Mouse (Mus musculus): Measurements from ENCODE around the gene Chpf. TPM values are rescaled to one million over a fixed set of nuclear protein-coding genes. Genes with fewer than 3 reads are reported as not detected.
A peak's percentile ranks its signal among the peaks of the same experiment; 100 is the strongest.

The Chpf gene
- polyA plus RNA-seq, 1 experiment from 2014 or later: 49.2 TPM

DNA sequence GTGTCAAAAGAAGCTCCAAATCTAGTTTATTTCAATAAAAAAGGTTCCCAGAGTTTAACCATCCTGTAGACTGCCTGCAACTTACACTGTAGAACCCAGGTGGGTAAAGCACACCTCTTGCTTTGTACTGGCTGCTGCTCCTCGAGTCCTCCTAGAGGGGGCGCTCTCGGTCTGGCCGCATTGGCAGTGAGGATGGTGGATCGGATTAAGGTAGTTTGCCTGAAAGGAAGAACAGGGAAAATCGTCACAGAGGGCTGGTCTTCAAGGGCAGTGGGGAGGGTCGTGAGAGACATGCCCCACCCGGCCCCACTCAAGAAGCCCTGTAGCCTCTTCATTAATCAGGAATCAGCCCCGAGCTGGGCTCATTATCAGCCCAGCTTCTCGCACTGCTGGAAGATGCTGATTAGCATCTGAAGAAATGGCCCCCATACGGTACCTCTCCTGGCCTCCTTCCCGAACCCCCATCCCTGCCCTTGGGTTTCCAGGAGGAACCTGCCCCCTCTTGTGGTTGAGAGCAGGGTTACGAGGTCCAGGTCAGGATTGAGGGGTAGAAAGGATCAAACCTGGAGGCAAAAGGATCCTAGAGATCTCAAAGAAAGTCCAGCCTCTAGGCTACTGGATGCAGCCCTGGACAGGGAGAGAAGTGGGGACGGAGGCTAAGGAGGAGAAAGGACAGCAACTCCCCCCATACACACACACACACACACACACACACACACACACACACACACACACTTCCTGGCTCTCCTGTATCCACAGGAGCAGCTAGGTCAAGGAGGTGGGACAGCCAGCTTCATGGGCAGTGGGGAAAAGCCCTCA is 22.2 kb downstream of the Chpf start:
- H3K4me2 ChIP-seq (replicated peaks): peak overlapping the region; percentile 7; the same call in 1 of the 2 replicates
- peaks cover 44% of the 10 kb centered on the region for H3K4me1 ChIP-seq (replicated peaks; ENCODE audit: control insufficient read depth, insufficient read depth, low read length)
- no peak overlapping the region for H3K4me3 ChIP-seq (replicated peaks; ENCODE audit: low read length)
- H3K9ac ChIP-seq: no peak overlapping the region
- DNase-seq (ENCODE audit: low spot score) (no peak), ATAC-seq (ENCODE audit: low FRiP score) (no peak)
- H3K9me3 ChIP-seq (ENCODE audit: control insufficient read depth, low read length): no peaks in the 10 kb centered on the region
- H3K27ac ChIP-seq: 0 out of 2 replicates have a peak overlapping the region, but pooled peaks have one; percentile 28
- no peaks in the 10 kb centered on the region for H3K36me3 ChIP-seq (replicated peaks; ENCODE audit: control insufficient read depth, insufficient read depth)
- H3K27me3 ChIP-seq (ENCODE audit: control insufficient read depth, insufficient read depth, low read length): peaks cover 11% of the 10 kb centered on the region
- WGBS: 8% methylated on average over 14 of the region's 14 CpGs

DNA sequence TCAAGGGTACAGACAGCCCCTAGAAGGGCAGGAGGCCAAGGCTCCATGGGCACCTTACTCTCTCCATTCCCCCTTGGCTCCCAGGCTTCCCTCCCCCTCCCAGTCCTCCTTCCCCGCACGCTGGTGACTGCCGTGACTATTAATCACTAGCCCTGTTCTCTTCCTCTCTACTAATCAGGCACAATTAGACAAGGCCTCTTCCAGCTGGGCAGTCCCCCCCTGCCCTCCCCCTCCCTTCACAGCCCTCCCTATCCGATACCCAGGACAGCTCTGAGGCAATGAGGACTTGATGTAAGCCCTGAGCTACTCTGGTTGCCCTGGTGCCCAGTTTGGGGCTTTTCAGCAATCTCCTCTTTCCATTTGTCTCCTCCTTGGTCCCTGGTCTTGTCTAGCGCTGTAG is 23.2 kb downstream of the Chpf start:
- H3K27ac ChIP-seq: no peak overlapping the region
- H3K4me2 ChIP-seq (replicated peaks): peak overlapping the region; percentile 25
- WGBS: 15% methylated on average over 5 of the region's 5 CpGs
- peaks cover 15% of the 10 kb centered on the region for H3K27me3 ChIP-seq (ENCODE audit: control insufficient read depth, insufficient read depth, low read length)
- DNase-seq (ENCODE audit: low spot score) (no peak), ATAC-seq (ENCODE audit: low FRiP score) (peak; percentile 39)
- no peaks in the 10 kb centered on the region for H3K36me3 ChIP-seq (replicated peaks; ENCODE audit: control insufficient read depth, insufficient read depth)
- H3K9ac ChIP-seq: peak overlapping the region; percentile 26; the same call in 1 of the 2 replicates
- no peaks in the 10 kb centered on the region for H3K9me3 ChIP-seq (ENCODE audit: control insufficient read depth, low read length)
- peaks cover 48% of the 10 kb centered on the region for H3K4me1 ChIP-seq (replicated peaks; ENCODE audit: control insufficient read depth, insufficient read depth, low read length)
- H3K4me3 ChIP-seq (replicated peaks; ENCODE audit: low read length): no peak overlapping the region

DNA sequence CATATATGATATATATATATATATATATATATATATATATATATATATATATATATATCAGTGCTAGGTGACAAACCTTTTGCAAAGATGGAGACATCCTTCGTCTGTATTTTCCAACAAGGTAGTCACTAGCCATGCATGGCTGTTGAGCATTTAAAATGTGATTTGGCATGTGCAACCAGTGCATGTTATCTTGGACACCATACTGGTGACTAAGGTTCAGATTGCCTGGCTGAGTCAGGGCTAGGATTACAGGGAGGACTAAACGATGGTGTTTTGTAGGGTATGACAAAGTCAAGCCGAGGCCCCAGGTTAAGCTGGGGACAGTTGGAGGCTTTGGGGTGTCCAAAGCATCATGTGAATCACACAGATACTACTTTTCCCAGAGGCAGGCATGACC is 23.7 kb downstream of the Chpf start:
- H3K27ac ChIP-seq: no peak overlapping the region
- H3K27me3 ChIP-seq (ENCODE audit: control insufficient read depth, insufficient read depth, low read length): peaks cover 19% of the 10 kb centered on the region
- peaks cover 53% of the 10 kb centered on the region for H3K4me1 ChIP-seq (replicated peaks; ENCODE audit: control insufficient read depth, insufficient read depth, low read length)
- no peak overlapping the region for H3K4me3 ChIP-seq (replicated peaks; ENCODE audit: low read length)
- no peaks in the 10 kb centered on the region for H3K9me3 ChIP-seq (ENCODE audit: control insufficient read depth, low read length)
- H3K9ac ChIP-seq: no peak overlapping the region; the same call in 1 of the 2 replicates
- H3K36me3 ChIP-seq (replicated peaks; ENCODE audit: control insufficient read depth, insufficient read depth): no peaks in the 10 kb centered on the region
- ATAC-seq (ENCODE audit: low FRiP score) (no peak), DNase-seq (ENCODE audit: low spot score) (no peak)
- H3K4me2 ChIP-seq (replicated peaks): peak overlapping the region; percentile 25
- 69% methylated on average over 3 of the region's 3 CpGs for WGBS

DNA sequence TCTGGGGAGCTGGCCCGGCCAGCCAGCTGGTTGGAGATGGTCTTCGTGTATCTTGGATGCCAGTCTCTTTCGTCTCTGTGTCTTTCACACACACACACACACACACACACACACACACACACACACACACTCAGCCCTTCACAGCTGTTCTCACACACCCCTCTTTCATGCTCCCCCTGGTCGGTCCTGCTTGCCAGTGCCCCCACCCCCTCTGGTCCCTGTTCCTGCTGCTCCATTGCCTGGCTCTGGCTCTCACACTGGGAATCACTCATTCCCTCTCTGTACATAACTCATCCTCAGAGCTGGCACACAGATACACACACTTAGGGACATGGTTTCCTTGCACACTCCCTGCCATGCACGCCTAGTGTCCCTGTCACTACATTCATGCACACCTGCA is 27.2 kb downstream of the Chpf start:
- peaks cover 20% of the 10 kb centered on the region for H3K27me3 ChIP-seq (ENCODE audit: control insufficient read depth, insufficient read depth, low read length)
- ATAC-seq (ENCODE audit: low FRiP score): no peak
- peak overlapping the region; percentile 34 for H3K4me3 ChIP-seq (replicated peaks; ENCODE audit: low read length)
- DNase-seq (ENCODE audit: low spot score): no peak
- H3K4me1 ChIP-seq (replicated peaks; ENCODE audit: control insufficient read depth, insufficient read depth, low read length): peaks cover 61% of the 10 kb centered on the region
- WGBS: 55% methylated on average over 5 of the region's 5 CpGs
- H3K27ac ChIP-seq: no peak overlapping the region
- no peaks in the 10 kb centered on the region for H3K9me3 ChIP-seq (ENCODE audit: control insufficient read depth, low read length)
- peak overlapping the region; percentile 69 for H3K4me2 ChIP-seq (replicated peaks)
- no peaks in the 10 kb centered on the region for H3K36me3 ChIP-seq (replicated peaks; ENCODE audit: control insufficient read depth, insufficient read depth)
- H3K9ac ChIP-seq: peak overlapping the region; percentile 26

DNA sequence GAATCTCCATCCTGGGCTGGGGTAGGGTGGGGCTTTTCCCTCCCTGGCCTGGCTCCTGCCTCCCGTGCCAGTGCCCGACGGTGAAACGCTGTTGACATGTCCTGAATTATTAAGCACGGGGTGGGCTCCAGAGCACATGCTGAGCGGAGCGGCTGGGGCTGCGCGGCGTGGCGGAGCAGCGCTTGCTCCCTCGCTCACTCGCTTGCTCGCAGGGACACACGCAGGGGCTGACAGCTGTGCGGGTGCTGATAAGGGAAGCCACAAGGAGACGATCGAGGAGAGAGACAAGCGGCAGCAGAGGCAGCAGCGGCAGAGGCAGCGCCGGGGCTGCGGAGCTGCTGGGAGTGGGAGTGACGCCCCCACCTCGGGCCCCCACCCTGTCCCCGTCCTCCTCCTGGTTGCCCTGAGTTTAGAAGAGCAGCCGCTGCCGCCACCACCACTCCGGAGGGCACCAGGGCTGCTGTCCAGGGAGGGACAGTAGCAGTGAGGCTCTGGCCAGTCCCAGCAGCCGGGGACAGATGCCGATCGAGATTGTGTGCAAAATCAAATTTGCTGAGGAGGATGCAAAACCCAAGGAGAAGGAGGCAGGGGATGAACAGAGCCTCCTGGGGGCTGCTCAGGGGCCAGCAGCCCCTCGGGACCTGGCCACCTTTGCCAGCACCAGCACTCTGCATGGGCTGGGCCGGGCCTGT is 28.6 kb downstream of the Chpf start, which contains the start of gene Asic4:
TSS of gene Asic4 (plus strand) at position 123 of the 692 bp plus-strand sequence.
- Histone ChIP-seq H3K9me3 (ENCODE audit: control insufficient read depth, low read length) (no peaks in the 10 kb centered on the region), H3K27me3 (ENCODE audit: control insufficient read depth, insufficient read depth, low read length) (peaks cover 17% of the 10 kb centered on the region; the same call in 1 of the 2 replicates), H3K27ac (peak within 1 kb of the TSS; percentile 62), H3K4me3 (replicated peaks; ENCODE audit: low read length) (peak within 1 kb of the TSS; percentile 34), H3K4me2 (replicated peaks) (peak within 1 kb of the TSS; percentile 69), H3K4me1 (replicated peaks; ENCODE audit: control insufficient read depth, insufficient read depth, low read length) (peaks cover 61% of the 10 kb centered on the region), H3K36me3 (replicated peaks; ENCODE audit: control insufficient read depth, insufficient read depth) (no peaks in the 10 kb centered on the region), H3K9ac (peak within 1 kb of the TSS; percentile 64)
- no peak for ATAC-seq (ENCODE audit: low FRiP score)
- WGBS: 2% methylated on average over 35 of the region's 35 CpGs
- peak; percentile 37 for DNase-seq (ENCODE audit: low spot score)

DNA sequence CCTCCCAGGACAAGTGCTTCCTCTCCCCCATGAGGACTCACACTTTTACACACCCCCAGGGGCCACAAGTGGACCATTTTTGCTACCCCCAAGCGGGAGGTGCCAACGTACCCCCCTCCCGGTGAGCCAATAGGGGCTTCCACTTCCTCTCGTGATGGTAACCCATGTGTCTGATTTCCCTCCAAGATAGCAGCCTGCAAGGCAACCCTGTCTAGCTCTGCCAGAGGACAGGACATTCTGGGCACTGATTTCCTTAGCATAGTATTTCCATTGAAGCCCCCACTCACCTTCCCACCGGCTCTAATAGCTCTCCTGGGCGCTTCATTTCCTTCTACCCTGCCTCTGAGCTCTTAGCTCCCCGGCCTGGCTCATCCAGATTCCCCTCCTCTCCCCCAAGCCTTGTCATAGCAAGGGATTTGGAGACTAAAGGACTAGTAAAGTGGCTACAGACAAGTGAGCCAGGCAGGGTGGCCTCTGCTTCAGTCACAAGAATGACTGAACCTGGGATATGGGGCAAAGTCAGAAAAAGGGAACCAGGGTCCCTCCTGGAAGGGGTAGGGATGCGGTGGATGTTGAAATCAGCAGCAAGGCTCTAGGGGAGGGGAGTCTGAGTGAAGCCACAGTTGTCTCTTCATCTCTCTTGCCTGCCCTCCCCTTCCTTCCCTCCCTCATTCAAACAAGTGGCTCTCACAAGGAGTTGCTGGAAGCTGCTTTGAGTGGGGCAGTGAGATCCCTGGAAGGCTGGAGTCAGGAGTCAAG is 29.6 kb downstream of the Chpf start:
- H3K9ac ChIP-seq: peak overlapping the region; percentile 64; the same call in 1 of the 2 replicates
- no peak for DNase-seq (ENCODE audit: low spot score)
- peak overlapping the region; percentile 69 for H3K4me2 ChIP-seq (replicated peaks)
- peak overlapping the region; percentile 34 for H3K4me3 ChIP-seq (replicated peaks; ENCODE audit: low read length)
- peak overlapping the region; percentile 62; the same call in 1 of the 2 replicates for H3K27ac ChIP-seq
- no peak for ATAC-seq (ENCODE audit: low FRiP score)
- no peaks in the 10 kb centered on the region for H3K36me3 ChIP-seq (replicated peaks; ENCODE audit: control insufficient read depth, insufficient read depth)
- peaks cover 68% of the 10 kb centered on the region for H3K4me1 ChIP-seq (replicated peaks; ENCODE audit: control insufficient read depth, insufficient read depth, low read length)
- H3K9me3 ChIP-seq (ENCODE audit: control insufficient read depth, low read length): no peaks in the 10 kb centered on the region
- WGBS: 2% methylated on average over 8 of the region's 8 CpGs
- H3K27me3 ChIP-seq (ENCODE audit: control insufficient read depth, insufficient read depth, low read length): peaks cover 17% of the 10 kb centered on the region; the same call in 1 of the 2 replicates

DNA sequence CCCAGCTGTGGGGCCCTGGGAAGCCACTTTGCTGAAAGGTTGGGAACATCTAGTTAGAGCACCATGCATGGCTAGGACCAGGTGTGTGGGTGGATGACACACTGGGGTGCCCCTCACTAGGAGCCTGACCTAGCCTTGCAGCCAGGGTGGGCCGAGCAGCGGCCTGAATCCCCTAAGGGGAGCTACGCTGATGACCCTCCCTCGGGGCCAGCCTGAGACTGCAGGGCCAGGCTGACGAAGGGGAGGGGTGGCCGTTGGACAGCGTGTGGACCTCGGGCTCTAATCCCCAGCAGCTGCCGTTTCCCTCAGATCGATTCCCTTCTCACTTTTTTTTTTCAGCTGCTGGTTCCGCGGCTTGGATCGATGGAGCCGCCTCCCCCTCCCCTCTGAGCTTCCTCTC is 30.2 kb downstream of the Chpf start:
- 0 out of 2 replicates have a peak overlapping the region, but pooled peaks have one; percentile 1 for H3K4me3 ChIP-seq (replicated peaks; ENCODE audit: low read length)
- H3K27me3 ChIP-seq (ENCODE audit: control insufficient read depth, insufficient read depth, low read length): peaks cover 17% of the 10 kb centered on the region; the same call in 1 of the 2 replicates
- H3K9ac ChIP-seq: no peak overlapping the region
- under 1% methylated on average over 13 of the region's 14 CpGs for WGBS
- H3K27ac ChIP-seq: peak overlapping the region; percentile 69
- DNase-seq (ENCODE audit: low spot score) (no peak), ATAC-seq (ENCODE audit: low FRiP score) (no peak)
- peak overlapping the region; percentile 69 for H3K4me2 ChIP-seq (replicated peaks)
- no peaks in the 10 kb centered on the region for H3K9me3 ChIP-seq (ENCODE audit: control insufficient read depth, low read length)
- peaks cover 71% of the 10 kb centered on the region for H3K4me1 ChIP-seq (replicated peaks; ENCODE audit: control insufficient read depth, insufficient read depth, low read length)
- H3K36me3 ChIP-seq (replicated peaks; ENCODE audit: control insufficient read depth, insufficient read depth): no peaks in the 10 kb centered on the region

DNA sequence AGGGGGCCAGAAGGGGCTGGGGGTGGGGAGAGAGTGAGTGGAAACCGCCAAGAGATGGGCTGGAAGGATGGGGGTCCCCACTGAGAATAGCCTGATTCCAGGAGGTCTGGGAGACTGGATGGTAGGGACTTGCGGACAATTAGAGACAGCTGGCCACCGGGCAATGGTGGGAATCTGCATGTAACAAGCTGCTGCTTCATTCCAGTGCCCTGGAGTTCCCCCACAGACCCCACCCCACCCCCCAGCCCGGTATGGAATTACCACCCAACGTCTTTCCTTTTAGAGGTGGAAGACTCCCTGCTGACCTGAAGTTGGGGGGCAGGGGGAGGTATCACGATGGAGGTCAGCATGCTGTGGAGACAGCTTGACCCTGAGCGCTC is 31.1 kb downstream of the Chpf start:
- WGBS: under 1% methylated on average over 7 of the region's 7 CpGs
- peak overlapping the region; percentile 69 for H3K4me2 ChIP-seq (replicated peaks)
- peak overlapping the region; percentile 26; the same call in 1 of the 2 replicates for H3K9ac ChIP-seq
- H3K4me3 ChIP-seq (replicated peaks; ENCODE audit: low read length): no peak overlapping the region
- DNase-seq (ENCODE audit: low spot score) (no peak), ATAC-seq (ENCODE audit: low FRiP score) (no peak)
- no peaks in the 10 kb centered on the region for H3K36me3 ChIP-seq (replicated peaks; ENCODE audit: control insufficient read depth, insufficient read depth)
- H3K27ac ChIP-seq: peak overlapping the region; percentile 76
- H3K4me1 ChIP-seq (replicated peaks; ENCODE audit: control insufficient read depth, insufficient read depth, low read length): peaks cover 80% of the 10 kb centered on the region
- H3K9me3 ChIP-seq (ENCODE audit: control insufficient read depth, low read length): no peaks in the 10 kb centered on the region
- H3K27me3 ChIP-seq (ENCODE audit: control insufficient read depth, insufficient read depth, low read length): peaks cover 17% of the 10 kb centered on the region; the same call in 1 of the 2 replicates

All from hindbrain, embryonic 14.5 days (tissue).